Mouse (Mus musculus) testis, postnatal 14 days (tissue): Measurements from ENCODE around the gene Glt8d1.

Experiments
- DNase-seq: peaks from one replicate; pipeline ENCODE4 v3.0.0; 2021; ENCODE audit warnings: low spot score

Gene Glt8d1

GRCm38 (mm10) chr14:31001307-31002205 lies at the start of gene Glt8d1, which contains the start of gene Spcs1:
Glt8d1 (plus strand) TSS chr14:31001400.
Spcs1 (minus strand) TSS chr14:31001672.
- DNase-seq, result peak; percentile 87

- no peak for DNase-seq
Measured at GRCm38 (mm10) chr14:30958517-30958916, 42.7 kb upstream of the Glt8d1 start.

GRCm38 (mm10) chr14:30959031-30959430 lies 42.2 kb upstream of the Glt8d1 start:
- DNase-seq, result no peak

GRCm38 (mm10) chr14:30960366-30960765 lies 40.8 kb upstream of the Glt8d1 start:
- no peak for DNase-seq

GRCm38 (mm10) chr14:30974204-30974603 lies 27.0 kb upstream of the Glt8d1 start:
- peak; percentile 74 for DNase-seq

- no peak for DNase-seq
Measured at GRCm38 (mm10) chr14:30976222-30976621, 25.0 kb upstream of the Glt8d1 start.

- no peak for DNase-seq
Measured at GRCm38 (mm10) chr14:30996417-30996816, 4.8 kb upstream of the Glt8d1 start.

GRCm38 (mm10) chr14:31000356-31000755 lies 844 bp upstream of the Glt8d1 start:
- no peak for DNase-seq

- DNase-seq, result no peak
Measured at GRCm38 (mm10) chr14:31000816-31001306, 339 bp upstream of the Glt8d1 start.

- DNase-seq, result no peak
Measured at GRCm38 (mm10) chr14:31004527-31004926, 3.3 kb downstream of the Glt8d1 start.

- no peak for DNase-seq
Measured at GRCm38 (mm10) chr14:31006779-31007178, 5.6 kb downstream of the Glt8d1 start.

- no peak for DNase-seq
Measured at GRCm38 (mm10) chr14:31011588-31011987, 10.4 kb downstream of the Glt8d1 start.

GRCm38 (mm10) chr14:31013928-31014327 lies 12.7 kb downstream of the Glt8d1 start:
- no peak for DNase-seq

GRCm38 (mm10) chr14:31016063-31016462 lies 14.9 kb downstream of the Glt8d1 start:
- no peak for DNase-seq

GRCm38 (mm10) chr14:31017854-31018253 lies 16.7 kb downstream of the Glt8d1 start:
- DNase-seq, result no peak

- peak; percentile 99 for DNase-seq
Measured at GRCm38 (mm10) chr14:31018860-31019291, 17.7 kb downstream of the Glt8d1 start, which contains the start of the genes Pbrm1 and Gnl3. Pbrm1 (plus strand) TSS chr14:31019138. Gnl3 (minus strand) TSS chr14:31019152.

- peak; percentile 84 for DNase-seq
Measured at GRCm38 (mm10) chr14:31019331-31020205, 18.4 kb downstream of the Glt8d1 start.

GRCm38 (mm10) chr14:31022579-31022978 lies 21.4 kb downstream of the Glt8d1 start:
- no peak for DNase-seq

GRCm38 (mm10) chr14:31025785-31026184 lies 24.6 kb downstream of the Glt8d1 start:
- no peak for DNase-seq

- no peak for DNase-seq
Measured at GRCm38 (mm10) chr14:31045296-31045695, 44.1 kb downstream of the Glt8d1 start.

- DNase-seq, result no peak
Measured at GRCm38 (mm10) chr14:31045817-31046216, 44.6 kb downstream of the Glt8d1 start.
